Mouse (Mus musculus) thymus, adult 2 months (tissue): ENCODE results near the gene Rbm33.

Experiments
- CTCF ChIP-seq: fragments of 200-500 bp; IDR thresholded peaks from 2 replicates; pipeline ENCODE4 v1.5.1; 2012; ENCODE audit warnings: mild to moderate bottlenecking, control low read depth, low read length, moderate library complexity, borderline replicate concordance; ENCODE audit not compliant: control insufficient read depth, poor library complexity, insufficient read depth; ENCODE audit errors: extremely low read depth
- POLR2A ChIP-seq: fragments of 200-500 bp; IDR thresholded peaks from 2 replicates; pipeline ENCODE4 v1.6.1; 2012; ENCODE audit warnings: mild to moderate bottlenecking, low read length, control low read depth, moderate library complexity; ENCODE audit not compliant: control insufficient read depth, poor library complexity, insufficient read depth; ENCODE audit errors: extremely low read depth

- TF ChIP-seq CTCF, result no peak
- TF ChIP-seq POLR2A, result no peak
These were observed 106.9 kb downstream of the Rbm33 start for GRCm38 (mm10) chr5:28423781-28424180.
